Comparison of ENCODE assay signal across 8 mouse cellular contexts in the genomic region with DNA sequence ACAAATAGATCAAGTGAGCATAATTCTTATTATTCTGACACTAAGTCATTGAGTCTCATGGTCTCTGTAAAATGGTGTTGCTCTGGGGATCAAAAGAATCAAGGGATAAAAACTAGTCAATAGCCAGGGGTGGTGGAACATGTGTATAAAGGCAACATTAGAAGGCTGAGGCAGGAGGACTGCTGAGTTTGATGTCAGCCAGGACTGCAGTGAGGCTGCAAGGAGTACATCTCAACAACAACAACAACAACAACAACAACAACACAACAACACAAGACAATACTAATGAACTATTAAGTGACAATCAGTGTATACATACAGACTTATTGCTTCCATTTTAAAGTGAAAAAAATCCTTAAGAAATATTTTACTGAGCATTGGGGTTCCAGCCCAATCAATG. TPM values are rescaled to one million over a fixed set of nuclear protein-coding genes. Genes with fewer than 3 reads are reported as not detected.
DNase-seq lines count a peak whose midpoint lies in the region; ATAC-seq and TF ChIP-seq lines count a peak whose summit lies in the region.

No protein-coding gene starts in this region.

- H3ac ChIP-seq in myocyte (ENCODE audit: control insufficient read depth, insufficient read length) = peak overlapping the region; percentile 71

- peaks cover 5% of the 10 kb centered on the region for H3K4me1 ChIP-seq in hindbrain, postnatal 0 days (ENCODE audit: insufficient read depth, low read length)

- no peak for TF ChIP-seq POLR2A in myocyte (IDR thresholded peaks at IDR 0.05; ENCODE audit: insufficient read length, low read depth)

- peak overlapping the region; percentile 88 for H3K4me2 ChIP-seq in hindbrain, postnatal 0 days (ENCODE audit: low read depth, low read length)
- peak overlapping the region; percentile 58 for H3K4me2 ChIP-seq in myocyte (ENCODE audit: low read depth)

- no peaks in the 10 kb centered on the region for H3K27me3 ChIP-seq in hindbrain, postnatal 0 days (ENCODE audit: insufficient read depth, low read length)
- H3K27me3 ChIP-seq in myocyte (ENCODE audit: control insufficient read depth, insufficient read depth, insufficient read length) = no peaks in the 10 kb centered on the region

- no peak for ATAC-seq in hindbrain, postnatal 0 days

- peaks cover 57% of the 10 kb centered on the region for H3K79me2 ChIP-seq in myocyte (ENCODE audit: control insufficient read depth, insufficient read depth)

- peak overlapping the region; percentile 74 for H3K9ac ChIP-seq in hindbrain, postnatal 0 days (replicated peaks; ENCODE audit: low read length)

- peak overlapping the region; percentile 98 for H3K27ac ChIP-seq in layer of hippocampus, adult 2 months
- H3K27ac ChIP-seq in hindbrain, postnatal 0 days = peak overlapping the region; percentile 97; the same call in 1 of the 2 replicates

- peak overlapping the region; percentile 98 for H3K4me3 ChIP-seq in layer of hippocampus, adult 2 months
- H3K4me3 ChIP-seq in hindbrain, postnatal 0 days (ENCODE audit: low read length) = peak overlapping the region; percentile 70
- peak overlapping the region; percentile 92 for H3K4me3 ChIP-seq in myocyte

- no peak for DNase-seq in layer of hippocampus, adult 2 months (ENCODE audit: low spot score in 2 of 2)
- DNase-seq in layer of hippocampus, adult 9-10 months (ENCODE audit: low spot score) = no peak
- DNase-seq in embryo, embryonic 10.5 days (ENCODE audit: low spot score) = peak; percentile 50
- no peak for DNase-seq in hindbrain, postnatal 0 days (ENCODE audit: low spot score)
- DNase-seq in thymus, postnatal 14 days = no peak
- no peak for DNase-seq in cerebellum, postnatal 10 days
- DNase-seq in cerebellum, adult 11-12 months = no peak

- no peak for TF ChIP-seq CTCF in layer of hippocampus, adult 2 months (conservative IDR thresholded peaks at IDR 0.05)
- TF ChIP-seq CTCF in hindbrain, postnatal 0 days (IDR thresholded peaks at IDR 0.05; ENCODE audit: low read depth) = no peak

- H3K36me3 ChIP-seq in hindbrain, postnatal 0 days (ENCODE audit: insufficient read depth, low read length) = peaks cover 33% of the 10 kb centered on the region
- peaks cover 29% of the 10 kb centered on the region for H3K36me3 ChIP-seq in myocyte (ENCODE audit: control insufficient read depth, insufficient read depth)

- no peaks in the 10 kb centered on the region for H3K9me3 ChIP-seq in hindbrain, postnatal 0 days (ENCODE audit: low read length)

TF ChIP-seq in myocyte, 11 proteins besides CTCF, POLR2A, EP300 and RAD21:
- TF ChIP-seq MAX (IDR thresholded peaks at IDR 0.05; ENCODE audit: low read depth) = no peak
- no peak for TF ChIP-seq E2F4 (IDR thresholded peaks at IDR 0.05; ENCODE audit: insufficient read depth)
- no peak for TF ChIP-seq MYOD1 (IDR thresholded peaks at IDR 0.05; ENCODE audit: control insufficient read depth in 1 of 3, insufficient read length in 2 of 3, low read depth in 2 of 3)
- TF ChIP-seq TCF12 (IDR thresholded peaks at IDR 0.05; ENCODE audit: insufficient read depth, poor library complexity, severe bottlenecking) = no peak
- no peak for TF ChIP-seq CEBPB (IDR thresholded peaks at IDR 0.05; ENCODE audit: insufficient read depth, poor library complexity, severe bottlenecking)
- TF ChIP-seq MYOG (IDR thresholded peaks at IDR 0.05; ENCODE audit: control insufficient read depth in 1 of 3, insufficient read depth in 1 of 3, insufficient read length in 2 of 3, low read depth in 2 of 3) = no peak
- no peak for TF ChIP-seq USF1 (IDR thresholded peaks at IDR 0.05; ENCODE audit: low read depth)
- no peak for TF ChIP-seq SRF (IDR thresholded peaks at IDR 0.05; ENCODE audit: control insufficient read depth, insufficient read length, low read depth)
- TF ChIP-seq REST (IDR thresholded peaks at IDR 0.05; ENCODE audit: insufficient read depth, insufficient read length) = no peak
- no peak for TF ChIP-seq POLR2AphosphoS2 (IDR thresholded peaks at IDR 0.05; ENCODE audit: insufficient read length, low read depth)
- no peak for TF ChIP-seq TCF3 (IDR thresholded peaks at IDR 0.05; ENCODE audit: insufficient read length, low read depth)
TF ChIP-seq in myocyte: peak in this region for 0.

RNA-seq across cellular contexts. Expression of gene Ncapd2, which starts 0.7 kb away (rescaled TPM):
- 10 to 100 TPM; 24.3 to 28.5 TPM for total RNA-seq in layer of hippocampus, adult 2 months (2021)
- 47.1 and 56.3 TPM in 2 replicates for total RNA-seq in hindbrain, postnatal 0 days (2014; rRNA removed)
- polyA plus RNA-seq in hindbrain, postnatal 0 days (2015; fragmentation: Nextera tagmentation; extraction: Ambion mirVana) = 30.3 and 34.1 TPM in 2 replicates
- polyA plus RNA-seq in myocyte (2012; fragmentation: generic; extraction: Trizol) = 34.7 TPM

RNA-seq across cellular contexts. Expression of gene Mrpl51, which starts 0.8 kb away (rescaled TPM):
- 10 to 100 TPM; 70.8 to 75.3 TPM for total RNA-seq in layer of hippocampus, adult 2 months (2021)
- total RNA-seq in hindbrain, postnatal 0 days (2014; rRNA removed) = 20.6 and 40.3 TPM in 2 replicates
- 159 and 163 TPM in 2 replicates for polyA plus RNA-seq in hindbrain, postnatal 0 days (2015; fragmentation: Nextera tagmentation; extraction: Ambion mirVana)
- 132 TPM for polyA plus RNA-seq in myocyte (2012; fragmentation: generic; extraction: Trizol)

RNA-seq across cellular contexts. Expression of gene Vamp1, which starts 24.5 kb away (rescaled TPM):
- 10 to 100 TPM; 83.5 to 83.6 TPM for total RNA-seq in layer of hippocampus, adult 2 months (2021)
- 74.6 and 85.3 TPM in 2 replicates for total RNA-seq in hindbrain, postnatal 0 days (2014; rRNA removed)
- polyA plus RNA-seq in hindbrain, postnatal 0 days (2015; fragmentation: Nextera tagmentation; extraction: Ambion mirVana) = 73.0 and 74.6 TPM in 2 replicates
- 6.5 TPM for polyA plus RNA-seq in myocyte (2012; fragmentation: generic; extraction: Trizol)

RNA-seq across cellular contexts. Expression of gene Gapdh, which starts 24.5 kb away (rescaled TPM):
- total RNA-seq in layer of hippocampus, adult 2 months (2021) = 1,000 to 10,000 TPM; 2,438 to 2,531 TPM
- total RNA-seq in hindbrain, postnatal 0 days (2014; rRNA removed) = 2,711 and 2,736 TPM in 2 replicates
- polyA plus RNA-seq in hindbrain, postnatal 0 days (2015; fragmentation: Nextera tagmentation; extraction: Ambion mirVana) = 1,874 and 1,919 TPM in 2 replicates
- 9,871 TPM for polyA plus RNA-seq in myocyte (2012; fragmentation: generic; extraction: Trizol)

RNA-seq across cellular contexts. Expression of gene Tapbpl, which starts 40.8 kb away (rescaled TPM):
- total RNA-seq in layer of hippocampus, adult 2 months (2021) = 1 to 10 TPM; 3.2 to 4.2 TPM
- 4.5 and 7.0 TPM in 2 replicates for total RNA-seq in hindbrain, postnatal 0 days (2014; rRNA removed)
- polyA plus RNA-seq in hindbrain, postnatal 0 days (2015; fragmentation: Nextera tagmentation; extraction: Ambion mirVana) = 7.0 and 7.8 TPM in 2 replicates
- polyA plus RNA-seq in myocyte (2012; fragmentation: generic; extraction: Trizol) = 6.5 TPM
